Mouse (Mus musculus) adrenal gland, postnatal 36 days (tissue): ENCODE data around the gene Thoc6. TPM values are rescaled to one million over a fixed set of nuclear protein-coding genes. Genes with fewer than 3 reads are reported as not detected.

Experiments used
- DNase-seq, 2 experiments: peaks; one replicate each; pipeline ENCODE4 v3.0.0; 2021; ENCODE audit warnings: mixed read lengths in 1 of 2
- long read RNA-seq, 2 experiments: library from polyadenylated mRNA; stranded (forward); transcript quantifications; one replicate each; pipeline ENCODE4 v2.0.0; 2021; ENCODE audit warnings: borderline sequencing depth in 2 of 2
- total RNA-seq, 2 experiments: library from RNA; stranded (reverse); gene quantifications; 2 replicates each; pipeline ENCODE4 v1.2.3; 2021

Thoc6 gene
- 10 to 100 TPM; 28.6 to 30.3 TPM for total RNA-seq
- long read RNA-seq, experiment 1, transcript Thoc6-201 (13 exons, 1,504 nt), result major isoform, 45 of 54 reads
- long read RNA-seq, experiment 1, partial matches to known transcripts, result 1 of 54 reads
- long read RNA-seq, experiment 1, other reads (novel, unspliced or antisense), result 2 of 54 reads
- long read RNA-seq, experiment 2, transcript Thoc6-201 (13 exons, 1,504 nt), result major isoform, 13 of 15 reads
- long read RNA-seq, experiment 2, partial matches to known transcripts, result 1 of 15 reads
- long read RNA-seq, experiment 2, other reads (novel, unspliced or antisense), result 1 of 15 reads

DNA sequence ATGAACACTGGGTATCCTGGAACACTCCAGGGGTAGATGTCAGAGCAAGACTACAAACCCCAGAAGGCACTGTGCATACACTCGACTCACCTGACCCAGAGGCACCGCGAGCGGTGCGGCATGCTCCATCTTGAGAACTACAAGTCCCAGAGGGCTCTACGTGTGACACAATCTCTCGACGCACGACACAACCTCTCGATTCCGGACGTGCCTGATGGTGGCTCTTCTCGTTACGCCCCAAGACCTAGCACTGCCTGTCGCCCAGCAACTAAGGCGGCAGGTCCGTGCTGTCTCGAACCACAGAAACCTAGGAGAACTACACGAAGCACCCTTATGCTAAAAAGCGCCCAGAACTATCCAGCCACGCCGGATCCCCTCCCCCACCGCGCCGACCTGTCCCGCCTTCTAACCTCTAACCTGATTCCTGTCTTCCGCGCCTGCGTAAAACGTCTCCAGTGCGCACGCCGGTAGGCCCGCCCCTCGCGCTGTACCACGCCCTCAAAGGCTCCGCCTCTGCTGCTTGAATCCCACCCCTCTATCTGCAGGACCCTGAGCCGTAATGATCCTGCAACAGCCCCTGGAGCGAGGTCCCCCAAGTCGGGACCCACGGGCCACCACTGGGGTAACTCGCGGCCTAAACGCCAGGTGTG, at the start of gene Thoc6, which contains the start of gene Hcfc1r1:
Gene Thoc6, minus strand, starts transcription at position 459 of the 650 bp plus-strand sequence.
Gene Hcfc1r1, plus strand, starts transcription at position 173 of the 650 bp plus-strand sequence.
- peak; percentile 92 to 94 for DNase-seq

DNA sequence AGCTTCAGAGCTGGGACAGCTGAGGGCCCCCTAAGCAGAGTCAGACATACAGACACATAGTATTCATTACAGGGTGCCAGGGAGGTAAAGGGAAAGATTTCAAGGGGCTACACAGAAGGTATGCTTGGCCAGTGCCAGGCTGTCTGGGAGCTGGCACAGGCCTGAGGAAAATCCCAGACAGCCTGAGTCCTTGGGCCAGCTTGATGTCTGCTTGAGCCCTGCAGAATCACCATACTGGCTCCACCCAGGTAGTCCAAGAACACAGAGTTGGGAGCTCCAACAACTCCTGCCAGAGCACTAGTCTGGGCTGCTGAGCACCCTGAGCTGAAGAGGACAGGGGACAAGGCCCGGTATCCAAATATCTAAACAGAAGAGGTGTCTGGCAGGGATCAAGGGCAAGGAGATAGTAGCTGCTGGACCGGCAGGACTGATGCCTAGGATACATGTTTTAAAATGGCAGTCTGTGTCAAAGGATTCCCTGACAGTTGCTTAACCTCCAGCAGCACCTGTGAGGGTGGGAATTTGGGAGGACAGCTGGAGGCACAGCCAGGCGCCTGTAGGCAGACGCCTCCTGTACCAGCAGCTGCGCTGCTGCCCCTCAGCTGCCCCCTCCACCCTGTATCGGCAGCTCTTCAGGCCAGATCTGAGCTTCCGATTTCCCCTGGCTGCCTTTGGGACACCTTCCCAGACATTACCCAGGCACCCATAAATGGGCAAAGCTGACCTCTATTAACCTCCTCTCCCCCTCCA, 48.9 kb upstream of the Thoc6 start, which contains the start of gene 1520401A03Rik:
Gene 1520401A03Rik, minus strand, starts transcription at position 408 of the 750 bp plus-strand sequence.
- DNase-seq, result peak; percentile 37 to 45

DNA sequence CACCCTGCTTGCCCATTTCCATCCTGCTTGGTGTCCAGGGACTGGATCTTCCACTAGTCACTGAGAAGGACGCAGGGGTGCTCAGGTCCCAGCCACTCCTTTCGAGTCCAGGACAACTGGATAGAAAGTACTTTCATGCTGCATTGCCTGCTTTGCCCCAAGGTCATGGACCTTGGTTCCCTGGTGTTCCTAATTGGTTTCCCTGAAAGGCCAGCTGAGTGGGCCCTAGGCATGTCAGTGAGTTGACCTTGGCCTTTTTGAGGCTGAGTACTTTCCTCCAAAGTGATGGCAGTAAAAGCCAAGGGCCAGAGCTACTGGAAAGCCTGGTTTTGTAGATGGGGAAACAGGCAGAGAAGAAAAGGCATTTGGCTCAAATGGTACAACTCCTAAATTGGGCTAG, 48.2 kb upstream of the Thoc6 start:
- DNase-seq, result peak; percentile 62 to 63

DNA sequence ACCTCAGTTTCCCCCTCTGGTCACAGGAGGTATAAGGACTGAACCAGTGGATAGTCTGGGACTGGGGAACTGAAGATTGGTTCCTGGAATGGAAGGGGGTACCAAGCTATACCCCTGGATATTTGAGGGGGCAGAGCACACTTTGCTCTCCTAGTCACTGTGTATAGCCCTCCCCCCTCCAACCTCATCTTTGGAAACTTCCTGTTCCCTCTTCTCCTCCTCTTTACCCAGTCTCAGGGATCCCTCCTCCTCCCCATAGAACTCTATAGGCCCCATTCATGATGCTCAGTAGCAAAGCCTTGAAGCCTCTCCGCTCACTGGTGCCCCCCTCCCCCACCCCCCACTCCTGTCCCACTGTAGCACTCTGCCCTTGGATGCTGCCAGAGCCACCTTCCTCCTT, 45.8 kb upstream of the Thoc6 start:
- no peak for DNase-seq

DNA sequence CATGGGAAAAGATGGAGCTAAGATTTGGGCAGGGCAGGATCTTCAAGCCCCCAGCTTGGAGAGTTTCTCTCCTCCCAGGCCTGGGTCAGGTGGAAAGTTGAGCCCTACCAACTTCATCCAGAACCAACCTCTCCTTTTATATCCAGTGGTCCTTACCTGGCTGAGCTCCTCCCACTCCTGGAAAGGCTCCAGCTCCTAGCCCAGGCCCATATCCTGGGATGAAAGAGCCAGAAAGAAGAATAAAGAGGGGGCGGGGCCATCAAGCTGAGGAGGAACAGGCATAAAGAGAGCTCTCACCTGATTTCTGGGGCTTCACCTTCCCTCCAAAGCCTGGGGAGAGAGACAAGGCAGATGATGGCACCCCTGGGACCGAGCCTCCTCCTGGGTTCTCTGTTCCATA, 43.3 kb upstream of the Thoc6 start:
- no peak for DNase-seq

DNA sequence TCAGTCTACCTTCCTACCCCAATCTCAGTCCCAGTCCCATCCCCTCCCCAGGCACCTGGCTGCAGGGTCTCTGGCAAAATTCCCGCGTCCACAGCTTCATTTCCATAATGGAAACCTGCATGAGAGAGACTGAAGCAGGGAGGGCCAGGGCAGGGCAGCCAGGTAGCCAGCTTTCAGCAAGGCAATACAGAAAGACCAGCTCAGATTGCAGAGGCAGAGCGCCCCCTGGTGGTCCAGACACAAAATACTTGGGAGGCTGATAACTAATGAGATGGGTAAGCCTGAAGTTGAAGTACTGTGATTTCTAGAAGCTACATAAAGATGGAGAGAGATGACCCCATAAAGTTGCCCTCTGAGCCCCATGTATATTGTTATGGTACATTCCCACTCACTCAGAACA, 32.5 kb upstream of the Thoc6 start:
- DNase-seq, result peak; percentile 81 to 84

DNA sequence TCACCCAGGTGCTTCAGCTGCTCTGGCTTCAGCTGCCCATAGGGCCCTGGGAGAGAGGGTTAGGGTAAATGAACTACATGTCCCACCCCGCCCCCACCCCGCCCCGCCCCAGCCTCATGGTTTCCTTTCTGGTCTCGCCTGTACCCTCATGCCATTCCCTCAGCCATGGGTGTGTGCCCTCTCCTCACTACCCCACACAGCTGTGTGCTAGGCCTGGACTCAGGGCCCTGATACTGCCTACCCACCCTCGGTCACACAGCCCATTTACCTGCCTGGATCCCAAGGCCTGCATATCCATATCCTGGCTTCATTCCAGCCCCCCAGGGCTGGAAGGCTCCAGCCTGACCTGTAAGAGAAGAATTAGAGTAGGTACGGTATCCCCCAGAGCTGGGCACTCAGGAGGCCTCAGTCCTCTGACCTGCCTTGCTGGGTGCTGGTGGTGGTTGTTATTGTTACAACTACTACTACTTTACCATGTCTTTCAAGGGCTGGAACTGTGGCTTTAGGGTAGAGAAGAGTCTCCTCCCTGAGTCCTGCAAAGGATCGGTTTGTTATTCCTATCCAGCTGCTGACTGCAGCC, 31.9 kb upstream of the Thoc6 start:
- DNase-seq, result no peak

DNA sequence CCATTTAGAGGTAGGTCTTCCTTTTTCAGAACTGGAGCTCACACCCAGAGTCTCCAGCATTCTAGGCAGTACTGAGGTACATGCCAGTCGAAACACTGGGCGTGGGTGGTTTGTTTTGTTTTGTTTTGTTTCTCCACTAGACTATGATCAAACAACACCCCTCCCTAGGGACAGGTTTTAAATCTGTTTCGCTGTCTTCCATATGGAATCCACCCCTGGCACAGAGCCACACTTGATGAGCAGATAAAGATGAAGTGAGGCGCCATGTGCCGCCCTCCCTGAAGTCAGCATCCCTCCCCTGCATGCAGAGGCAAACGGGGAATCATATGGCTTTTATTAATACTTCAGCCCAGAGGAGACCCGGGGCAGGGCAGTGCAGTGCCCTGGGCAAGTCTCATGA, 31.1 kb upstream of the Thoc6 start:
- no peak for DNase-seq

DNA sequence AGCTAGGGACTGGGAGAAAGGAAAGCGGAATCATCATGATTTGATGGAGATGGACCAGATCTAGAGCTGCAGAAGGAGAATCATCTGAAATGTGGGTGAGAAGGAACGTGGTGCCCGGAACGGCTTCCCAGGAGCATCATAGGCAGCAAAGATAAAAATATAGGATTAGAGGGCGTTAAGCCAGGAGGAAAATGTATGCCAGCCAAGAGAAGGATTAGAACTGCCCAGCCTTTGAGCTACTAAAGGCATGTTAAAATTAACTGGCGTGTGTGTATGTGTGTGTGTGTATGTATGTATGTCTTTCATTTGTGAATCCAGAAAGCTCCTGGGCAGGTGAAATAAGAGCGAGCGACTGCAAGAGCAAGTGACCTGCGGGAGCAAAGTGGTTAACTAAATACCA, 29.6 kb upstream of the Thoc6 start:
- DNase-seq, result no peak

DNA sequence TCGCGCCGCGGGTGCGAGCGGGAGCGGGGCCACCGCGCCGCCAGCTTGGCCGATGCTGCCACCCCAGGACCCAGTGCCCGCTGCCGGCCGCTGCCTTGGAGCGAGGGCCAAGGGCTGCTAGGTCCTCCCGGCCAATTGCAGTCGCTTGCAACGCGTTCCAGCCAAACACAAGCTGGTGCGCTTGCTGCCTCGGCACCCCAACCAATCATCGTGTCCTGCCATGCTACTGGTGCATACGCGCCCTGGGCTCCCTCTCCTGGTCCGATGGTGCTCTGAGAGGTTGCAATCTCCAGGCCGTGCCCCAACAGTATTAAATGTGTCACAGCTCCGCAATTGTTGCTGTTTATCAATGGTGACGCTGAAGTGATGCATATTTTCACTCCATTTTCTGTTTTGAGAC, 26.4 kb upstream of the Thoc6 start:
- peak; percentile 95 to 96 for DNase-seq

DNA sequence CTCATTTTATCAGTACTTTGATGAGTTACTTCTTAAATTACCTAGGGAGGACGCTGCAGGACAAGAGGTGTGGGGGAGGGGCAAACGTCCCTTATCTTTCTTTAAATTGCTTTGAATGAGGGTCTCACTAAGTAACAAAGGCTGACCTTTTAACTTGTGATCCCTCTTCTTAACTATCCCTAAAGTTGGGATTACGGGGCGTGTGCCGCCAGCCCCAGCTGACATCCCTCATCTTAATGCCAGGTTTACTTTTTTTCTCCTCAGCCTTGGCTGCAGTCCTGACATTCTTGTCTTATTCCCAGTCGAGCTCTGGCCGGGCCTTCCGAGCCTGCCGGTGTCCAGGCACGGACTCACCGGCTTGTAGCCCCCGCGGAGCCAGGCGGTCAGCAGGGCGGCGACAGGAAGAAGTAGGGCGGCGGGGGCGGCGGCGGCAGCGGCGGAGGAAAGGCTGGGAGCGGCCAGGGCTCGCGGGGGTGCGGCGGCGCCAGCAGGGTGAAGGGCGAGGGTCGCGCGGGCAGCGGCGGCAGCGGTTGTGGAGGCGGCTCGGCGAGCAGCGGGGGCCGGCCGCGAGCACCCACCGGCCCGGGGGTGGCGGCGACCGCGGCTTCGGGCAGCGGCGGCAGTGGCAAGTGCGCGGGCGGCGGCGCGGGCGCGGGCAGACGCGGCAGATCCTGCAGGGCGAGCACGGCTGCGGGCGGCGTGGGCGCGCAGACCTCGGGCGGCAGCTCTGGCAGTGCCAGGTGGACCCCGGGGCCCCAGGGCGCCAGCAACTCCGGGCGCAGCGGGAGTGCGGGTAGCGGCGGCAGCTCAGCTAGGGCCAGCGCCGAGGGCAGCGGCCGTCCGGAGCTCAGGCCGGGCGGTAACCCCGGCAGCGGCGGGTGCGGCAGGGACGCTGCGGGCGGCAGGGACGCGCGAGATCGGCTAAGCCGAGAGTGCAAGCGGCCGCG, 25.7 kb upstream of the Thoc6 start:
- peak; percentile 68 to 71 for DNase-seq

DNA sequence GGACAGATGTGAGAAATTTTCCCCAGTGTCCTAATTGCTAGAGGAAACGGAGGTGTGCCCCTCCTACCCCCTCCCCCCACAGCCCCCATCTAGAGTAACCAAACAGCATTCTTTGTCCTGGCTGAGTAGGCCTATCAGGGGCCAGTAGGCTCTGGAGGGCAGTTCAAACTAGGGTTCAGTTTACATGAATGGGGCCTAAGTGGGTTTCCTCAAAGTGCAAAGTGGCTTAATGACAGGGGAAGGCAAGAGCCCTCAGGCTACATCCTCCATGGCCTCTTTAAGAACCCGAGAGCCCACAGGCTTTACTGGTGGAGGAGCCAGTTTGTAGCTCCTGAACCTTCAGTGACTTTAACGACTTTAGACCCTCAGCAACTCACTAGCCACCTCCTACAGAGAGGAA, 22.1 kb upstream of the Thoc6 start:
- no peak for DNase-seq

DNA sequence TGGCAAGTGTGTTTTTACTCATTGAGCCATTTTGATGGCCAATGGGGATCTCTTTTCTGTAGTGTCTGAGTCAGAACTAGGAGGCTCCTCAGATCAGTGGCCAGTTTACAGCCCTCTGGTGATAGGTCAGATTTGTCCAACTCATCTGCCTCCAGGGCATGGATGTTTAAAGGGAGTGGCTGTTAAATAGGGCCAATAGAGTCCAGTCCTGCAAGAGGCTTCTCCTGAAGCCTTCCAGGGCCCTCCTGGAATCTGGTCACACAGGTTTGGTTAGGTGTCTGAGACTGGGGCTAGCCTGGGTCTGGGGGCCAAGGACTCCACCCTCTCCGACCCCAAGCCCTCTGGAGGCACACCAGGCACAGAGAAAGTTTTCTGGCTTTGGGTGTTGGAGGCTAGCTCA, 20.8 kb upstream of the Thoc6 start:
- no peak for DNase-seq

DNA sequence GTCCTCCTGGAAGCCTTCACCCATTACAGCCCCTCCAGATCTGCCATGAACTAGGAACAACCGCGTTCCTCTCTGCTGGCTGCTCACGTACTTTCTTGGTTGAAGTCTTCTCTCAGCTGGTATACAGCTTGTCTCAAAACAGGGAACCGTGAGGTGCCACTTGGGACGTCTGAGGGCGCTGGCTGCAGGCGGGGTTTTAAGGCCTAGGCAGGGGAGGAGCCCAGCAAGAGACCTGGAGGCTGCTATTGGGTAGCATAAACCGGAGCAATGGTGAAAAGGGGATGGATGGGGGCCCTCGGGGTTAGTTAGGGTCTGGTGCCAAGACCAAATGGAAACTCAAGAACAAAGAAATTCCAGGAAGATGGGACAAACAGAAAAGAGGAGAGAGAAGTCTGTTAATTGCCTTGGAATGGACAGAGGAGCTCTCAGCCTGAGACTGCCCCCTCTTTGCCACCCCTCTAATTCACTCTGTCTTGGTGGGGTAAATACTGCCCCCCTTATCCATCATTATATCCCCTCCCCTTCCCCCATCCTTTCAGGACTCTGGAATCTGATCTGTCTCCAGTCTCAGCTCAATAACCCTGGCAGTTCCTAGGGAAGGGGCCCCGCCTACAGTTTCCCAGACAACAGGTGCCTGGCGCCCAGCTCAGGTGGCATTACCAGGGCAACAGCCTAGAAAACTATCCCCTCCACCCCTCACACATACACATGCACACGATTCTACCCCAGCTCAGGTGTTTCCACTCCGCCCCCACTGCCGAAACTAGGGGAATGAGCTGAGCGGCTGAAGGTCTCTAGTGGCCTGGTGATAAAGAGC, 10.4 kb upstream of the Thoc6 start, which contains the start of gene Cldn9:
Gene Cldn9, minus strand, starts transcription at position 171 of the 817 bp plus-strand sequence.
- DNase-seq, result no peak

DNA sequence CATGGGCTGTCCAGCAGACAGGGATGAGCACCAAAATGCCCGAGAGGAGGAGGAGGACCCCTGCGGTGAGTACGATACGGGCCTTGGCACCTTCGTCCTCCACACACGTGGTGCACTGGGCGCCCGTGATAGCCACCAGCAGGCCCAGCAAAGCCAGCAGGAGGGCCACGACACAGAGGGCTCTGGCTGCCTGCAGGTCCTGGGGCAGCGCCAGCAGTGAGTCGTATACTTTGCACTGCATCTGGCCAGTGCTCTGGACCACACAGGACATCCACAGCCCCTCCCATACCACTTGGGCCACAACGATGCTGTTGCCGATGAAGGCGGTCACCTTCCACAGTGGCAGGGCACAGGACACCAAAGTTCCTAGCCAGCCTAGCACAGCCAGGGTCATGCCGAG, 9.5 kb upstream of the Thoc6 start:
- no peak for DNase-seq

DNA sequence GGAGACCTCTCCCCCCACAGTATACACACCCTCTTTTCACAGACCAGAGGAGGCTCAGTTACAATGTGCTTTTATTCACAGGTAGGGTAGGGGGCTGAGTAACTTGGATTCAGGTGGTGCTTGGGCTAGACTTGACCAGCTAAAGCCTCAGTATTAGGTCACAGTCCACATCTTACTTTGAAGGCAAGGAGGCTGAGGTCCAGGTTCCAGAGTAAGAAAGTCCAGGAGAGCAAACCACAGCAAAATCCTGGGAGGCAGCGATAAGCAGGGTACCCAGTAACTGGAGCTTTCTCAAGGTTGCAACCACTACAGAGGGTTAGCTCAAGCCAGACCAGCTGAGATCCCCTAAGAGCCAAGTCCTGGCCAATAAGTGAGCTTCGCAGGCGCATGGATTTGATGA, 8.8 kb upstream of the Thoc6 start:
- no peak for DNase-seq

DNA sequence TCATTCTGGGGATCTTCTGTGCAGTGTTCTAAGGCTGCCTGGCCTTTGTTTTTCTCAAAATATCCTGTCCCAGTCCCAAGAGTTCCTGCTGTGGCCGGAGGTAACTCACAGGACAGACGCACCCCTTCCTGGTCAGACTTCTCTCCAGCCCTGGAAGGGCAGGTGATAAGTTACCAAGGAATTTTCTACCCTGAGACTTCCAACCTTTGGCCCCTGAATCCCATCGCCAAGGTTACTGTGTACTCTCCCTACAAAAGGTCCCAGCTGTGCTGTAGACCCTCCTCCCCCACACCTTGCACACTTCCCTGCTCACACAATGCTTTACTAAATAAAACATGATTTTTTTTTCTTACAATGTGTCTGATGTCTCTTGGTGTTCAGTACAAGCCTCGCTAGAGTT, 8.4 kb upstream of the Thoc6 start:
- DNase-seq, result no peak

DNA sequence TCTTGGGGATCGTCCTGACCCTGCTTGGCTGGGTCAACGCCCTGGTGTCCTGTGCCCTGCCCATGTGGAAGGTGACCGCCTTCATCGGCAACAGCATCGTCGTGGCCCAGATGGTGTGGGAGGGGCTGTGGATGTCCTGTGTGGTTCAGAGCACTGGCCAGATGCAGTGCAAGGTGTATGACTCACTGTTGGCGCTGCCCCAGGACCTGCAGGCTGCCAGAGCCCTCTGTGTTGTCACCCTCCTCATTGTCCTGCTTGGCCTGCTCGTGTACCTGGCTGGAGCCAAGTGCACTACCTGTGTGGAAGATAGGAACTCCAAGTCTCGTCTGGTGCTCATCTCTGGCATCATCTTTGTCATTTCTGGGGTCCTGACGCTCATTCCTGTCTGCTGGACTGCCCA, 7.4 kb upstream of the Thoc6 start:
- DNase-seq, result peak; percentile 71 to 74

DNA sequence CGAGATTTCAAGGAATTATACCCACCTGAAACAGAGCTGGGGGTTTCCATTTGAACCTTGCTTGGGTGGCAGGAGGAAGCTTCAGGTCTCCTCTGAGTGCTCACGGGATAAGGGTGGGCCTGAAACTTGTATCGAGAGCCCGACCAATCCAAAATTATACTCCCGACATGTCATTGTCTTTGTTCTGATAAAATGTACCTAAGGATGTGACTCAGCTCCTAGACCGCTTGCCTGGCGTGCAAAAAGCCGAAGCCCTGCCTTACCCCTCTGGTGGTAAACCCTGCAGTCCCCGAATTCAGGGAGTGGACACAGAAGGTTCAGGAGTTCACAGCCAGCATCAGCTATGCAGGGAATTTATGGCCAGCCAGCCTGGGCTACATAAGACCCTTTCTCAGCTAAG, 6.7 kb upstream of the Thoc6 start:
- DNase-seq, result no peak

DNA sequence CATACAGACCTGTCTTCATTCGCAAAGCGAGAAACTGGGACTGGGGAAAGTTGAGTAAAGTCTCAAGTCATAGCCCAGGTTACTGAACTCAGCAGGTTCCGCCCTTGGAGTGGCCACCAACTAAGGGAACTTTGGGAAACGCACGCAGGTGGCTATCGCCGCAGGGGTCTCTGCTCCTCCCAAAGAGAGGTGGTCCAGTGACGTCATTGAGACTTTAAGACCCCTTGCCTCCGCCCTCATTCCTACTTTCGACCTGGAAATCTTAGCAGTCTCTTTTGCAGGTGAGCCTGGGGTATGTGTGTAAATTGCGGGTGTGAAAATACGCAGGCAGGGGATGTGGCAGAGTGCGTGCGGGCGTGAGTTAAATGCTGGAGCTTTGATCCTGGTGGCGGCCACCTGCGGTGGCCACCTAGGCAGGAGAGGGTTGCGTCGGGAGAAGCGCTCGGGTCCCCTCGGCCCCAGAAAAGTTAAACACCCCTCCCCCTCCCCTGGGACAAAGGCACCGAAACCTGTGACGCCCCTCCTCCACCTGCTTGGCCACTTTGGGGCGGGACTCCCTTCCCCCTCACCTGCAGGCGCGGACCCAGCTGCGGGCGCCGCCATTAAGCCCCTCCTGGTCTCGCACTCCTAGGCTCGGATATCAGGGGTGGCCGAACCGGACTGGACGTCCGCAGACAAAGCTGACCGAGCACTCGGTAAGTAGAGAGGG, 5.6 kb upstream of the Thoc6 start, which contains the start of gene Cldn6:
Gene Cldn6, plus strand, starts transcription at position 123 of the 709 bp plus-strand sequence.
- DNase-seq, result no peak
